33 mouse cellular contexts compared by ENCODE assay signal in the genomic region with DNA sequence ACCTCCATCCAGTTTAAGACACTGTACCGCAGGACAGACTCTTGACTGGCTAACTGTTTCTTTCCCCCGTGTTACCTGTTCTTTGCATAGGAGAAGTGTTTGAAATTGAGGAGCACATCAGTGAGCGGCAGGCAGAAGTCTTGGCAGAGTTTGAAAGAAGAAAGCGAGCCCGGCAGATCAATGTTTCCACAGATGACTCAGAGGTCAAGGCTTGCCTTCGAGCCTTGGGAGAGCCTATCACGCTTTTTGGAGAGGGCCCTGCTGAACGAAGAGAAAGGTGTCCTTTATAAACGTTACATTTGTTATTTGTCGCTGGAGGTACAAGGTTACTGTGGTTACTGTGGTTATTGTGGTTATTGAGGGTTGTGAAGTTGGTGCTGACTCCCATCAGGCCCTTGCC. TPM values are rescaled to one million over a fixed set of nuclear protein-coding genes. Genes with fewer than 3 reads are reported as not detected.
A peak's percentile ranks its signal among the peaks of the same experiment; 100 is the strongest.
DNase-seq lines count a peak whose midpoint lies in the region; ATAC-seq lines count a peak whose summit lies in the region.
"Had no signal": no experiment of that assay in that cellular context is flagged by ENCODE, and none has a peak within 500 bp of the region (broad histone marks: within the 10 kb centered on the region; RNA-seq: fewer than 3 reads in every experiment).

No protein-coding gene starts in this region.

- H3K27me3 ChIP-seq in kidney, embryonic 14.5 days (ENCODE audit: control insufficient read depth, insufficient read depth, low read length) = no peaks in the 10 kb centered on the region
- no peaks in the 10 kb centered on the region for H3K27me3 ChIP-seq in kidney, embryonic 15.5 days
- H3K27me3 ChIP-seq: embryonic facial prominence, embryonic 13.5 days; forebrain, embryonic 12.5 days; forebrain, embryonic 15.5 days; heart, embryonic 13.5 days had no signal

- WGBS in kidney, embryonic 14.5 days = 97% methylated on average over 10 of the region's 10 CpGs
- 94% methylated on average over 10 of the region's 10 CpGs for WGBS in kidney, embryonic 15.5 days

- ATAC-seq in kidney, embryonic 14.5 days (ENCODE audit: low FRiP score, low TSS enrichment) = no peak
- ATAC-seq in kidney, embryonic 15.5 days (replicated peaks; ENCODE audit: low FRiP score) = no peak
- ATAC-seq: activated CD4-positive, CD25-positive, alpha-beta regulatory T cell, adult 4 months; CD4-positive, CD25-positive, alpha-beta regulatory T cell, adult 4 months; forebrain, embryonic 15.5 days; hindbrain, postnatal 0 days; inflammation-experienced regulatory T-cells, adult 6 months; intestine, embryonic 16.5 days had no signal

- peaks cover 56% of the 10 kb centered on the region for H3K36me3 ChIP-seq in kidney, embryonic 14.5 days (ENCODE audit: control insufficient read depth, insufficient read depth, low read length)
- H3K36me3 ChIP-seq in kidney, embryonic 15.5 days = peaks cover 63% of the 10 kb centered on the region

- DNase-seq in 416B (ENCODE audit: low read depth) = peak; percentile 25
- peak; percentile 86 for DNase-seq in adrenal gland, adult 2 months
- peak; percentile 62 for DNase-seq in adrenal gland, postnatal 14 days
- DNase-seq in right cerebral cortex, postnatal 25 days = no peak
- no peak for DNase-seq in cerebellum, postnatal 25 days
- DNase-seq in gastrocnemius, postnatal 36 days = no peak
- DNase-seq: cerebellum, adult 11 months; cerebellum, adult 2 months; cerebellum, adult 9-11 months; cerebellum, postnatal 36 days; embryo, embryonic 11 days; gastrocnemius, postnatal 25 days; heart, adult 2 months; heart, postnatal 14 days; heart, postnatal 4 days had no signal

- intact Hi-C loops in gastrocnemius, postnatal 36 days (cut with DNase I) = loop anchor here (5.0 kb wide), 1 partner anchor 96 kb away; no protein-coding TSS in a partner anchor

- H3K4me2 ChIP-seq in kidney, embryonic 14.5 days (replicated peaks; ENCODE audit: low read depth, low read length) = no peak overlapping the region
- H3K4me2 ChIP-seq in kidney, embryonic 15.5 days = no peak overlapping the region
- H3K4me2 ChIP-seq: embryonic facial prominence, embryonic 13.5 days; forebrain, embryonic 12.5 days; forebrain, embryonic 15.5 days; heart, embryonic 13.5 days; hindbrain, embryonic 14.5 days had no signal

- 0 out of 2 replicates have a peak overlapping the region, but pooled peaks have one; percentile 7 for H3K9ac ChIP-seq in kidney, embryonic 14.5 days (ENCODE audit: low read depth, low read length)
- no peak overlapping the region for H3K9ac ChIP-seq in kidney, embryonic 15.5 days
- H3K9ac ChIP-seq: embryonic facial prominence, embryonic 13.5 days; forebrain, embryonic 12.5 days; forebrain, embryonic 15.5 days; heart, embryonic 13.5 days; hindbrain, embryonic 14.5 days had no signal

- peaks cover 14% of the 10 kb centered on the region for H3K4me1 ChIP-seq in kidney, embryonic 14.5 days (ENCODE audit: control insufficient read depth, insufficient read depth, low read length)
- peaks cover 18% of the 10 kb centered on the region for H3K4me1 ChIP-seq in kidney, embryonic 15.5 days

- no peak overlapping the region for H3K27ac ChIP-seq in kidney, embryonic 14.5 days (ENCODE audit: low read depth, low read length)
- no peak overlapping the region for H3K27ac ChIP-seq in kidney, embryonic 15.5 days
- H3K27ac ChIP-seq: embryonic facial prominence, embryonic 10.5 days; embryonic facial prominence, embryonic 13.5 days; forebrain, embryonic 12.5 days; forebrain, embryonic 15.5 days; heart, adult 2 months; heart, embryonic 10.5 days; heart, embryonic 13.5 days; hindbrain, embryonic 14.5 days; hindbrain, postnatal 0 days had no signal

- H3K4me3 ChIP-seq in kidney, embryonic 14.5 days (ENCODE audit: low read length) = no peak overlapping the region
- no peak overlapping the region for H3K4me3 ChIP-seq in kidney, embryonic 15.5 days (replicated peaks)
- H3K4me3 ChIP-seq: embryonic facial prominence, embryonic 10.5 days; embryonic facial prominence, embryonic 13.5 days; erythroblast, embryonic 14.5 days; forebrain, embryonic 12.5 days; forebrain, embryonic 15.5 days; heart, adult 2 months; heart, embryonic 10.5 days; heart, embryonic 13.5 days had no signal

- H3K9me3 ChIP-seq in kidney, embryonic 14.5 days (ENCODE audit: control insufficient read depth, low read length) = no peaks in the 10 kb centered on the region
- H3K9me3 ChIP-seq in kidney, embryonic 15.5 days (replicated peaks) = no peaks in the 10 kb centered on the region
- H3K9me3 ChIP-seq: embryonic facial prominence, embryonic 10.5 days; embryonic facial prominence, embryonic 13.5 days; forebrain, embryonic 12.5 days; forebrain, embryonic 15.5 days; heart, embryonic 10.5 days; heart, embryonic 13.5 days had no signal

RNA-seq across cellular contexts. Expression of a gene that starts 3.0 kb away (rescaled TPM):
- 20.2 and 32.8 TPM in 2 replicates for polyA plus RNA-seq in kidney, embryonic 14.5 days (2014; fragmentation: Nextera tagmentation; extraction: Ambion mirVana)
- polyA plus RNA-seq in kidney, embryonic 15.5 days (2015; fragmentation: Nextera tagmentation; extraction: Ambion mirVana) = 23.5 and 24.9 TPM in 2 replicates
- total RNA-seq in adrenal gland, adult 2 months (2021) = 10 to 100 TPM; 21.6 to 23.6 TPM
- 9.1 and 15.1 TPM in 2 replicates for polyA plus RNA-seq in adrenal gland, adult 2 months (2012; rRNA removed)
- 21.4 and 26.3 TPM in 2 replicates for total RNA-seq in adrenal gland, postnatal 14 days (2021)
- 10 to 100 TPM; 13.3 to 16.1 TPM for total RNA-seq in gastrocnemius, postnatal 36 days (2021)

RNA-seq across cellular contexts. Expression of a gene that starts 3.2 kb away (rescaled TPM):
- polyA plus RNA-seq in kidney, embryonic 14.5 days (2014; fragmentation: Nextera tagmentation; extraction: Ambion mirVana) = 183 and 253 TPM in 2 replicates
- 161 and 178 TPM in 2 replicates for polyA plus RNA-seq in kidney, embryonic 15.5 days (2015; fragmentation: Nextera tagmentation; extraction: Ambion mirVana)
- 10 to 100 TPM; 62.0 to 67.5 TPM for total RNA-seq in adrenal gland, adult 2 months (2021)
- 7.9 and 12.5 TPM in 2 replicates for polyA plus RNA-seq in adrenal gland, adult 2 months (2012; rRNA removed)
- total RNA-seq in adrenal gland, postnatal 14 days (2021) = 67.1 and 70.0 TPM in 2 replicates
- 10 to 100 TPM; 40.2 to 45.3 TPM for total RNA-seq in gastrocnemius, postnatal 36 days (2021)

RNA-seq across cellular contexts. Expression of a gene that starts 23.4 kb away (rescaled TPM):
- 0.24 TPM in 1 of 2 replicates, not detected in the other for polyA plus RNA-seq in kidney, embryonic 14.5 days (2014; fragmentation: Nextera tagmentation; extraction: Ambion mirVana)
- 0.29 and 0.35 TPM in 2 replicates for polyA plus RNA-seq in kidney, embryonic 15.5 days (2015; fragmentation: Nextera tagmentation; extraction: Ambion mirVana)
- 1 to 10 TPM in 1 of 2 experiments, not detected in 1; 1.1 TPM for total RNA-seq in adrenal gland, adult 2 months (2021)
- 0.28 and 3.3 TPM in 2 replicates for polyA plus RNA-seq in adrenal gland, adult 2 months (2012; rRNA removed)
- total RNA-seq in adrenal gland, postnatal 14 days (2021) = not detected in 2 replicates
- total RNA-seq in gastrocnemius, postnatal 36 days (2021) = not detected
- total RNA-seq: gastrocnemius, adult 8-10 months; gastrocnemius, postnatal 25 days; granulocyte monocyte progenitor cell, adult 5-6 weeks; heart, adult 2 months; heart, postnatal 14 days; heart, postnatal 4 days had no signal
- polyA plus RNA-seq: embryonic facial prominence, embryonic 10.5 days; embryonic facial prominence, embryonic 13.5 days; erythroblast, embryonic 14.5 days; forebrain, embryonic 12.5 days; heart, adult 2 months; heart, embryonic 10.5 days; heart, embryonic 13.5 days; hindbrain, embryonic 11.5 days; hindbrain, embryonic 14.5 days; inflammation-experienced regulatory T-cells, adult 6 months; intestine, embryonic 16.5 days had no signal

RNA-seq across cellular contexts. Expression of a gene that starts 51.1 kb away (rescaled TPM):
- 23.9 and 42.1 TPM in 2 replicates for polyA plus RNA-seq in kidney, embryonic 14.5 days (2014; fragmentation: Nextera tagmentation; extraction: Ambion mirVana)
- polyA plus RNA-seq in kidney, embryonic 15.5 days (2015; fragmentation: Nextera tagmentation; extraction: Ambion mirVana) = 50.9 and 53.9 TPM in 2 replicates
- 10 to 100 TPM; 50.1 to 50.7 TPM for total RNA-seq in adrenal gland, adult 2 months (2021)
- polyA plus RNA-seq in adrenal gland, adult 2 months (2012; rRNA removed) = 11.6 and 12.3 TPM in 2 replicates
- 57.8 and 58.8 TPM in 2 replicates for total RNA-seq in adrenal gland, postnatal 14 days (2021)
- total RNA-seq in gastrocnemius, postnatal 36 days (2021) = 10 to 100 TPM; 10.2 to 10.3 TPM

RNA-seq across cellular contexts. Expression of a gene that starts 51.3 kb away (rescaled TPM):
- 17.8 and 25.2 TPM in 2 replicates for polyA plus RNA-seq in kidney, embryonic 14.5 days (2014; fragmentation: Nextera tagmentation; extraction: Ambion mirVana)
- 24.3 and 24.7 TPM in 2 replicates for polyA plus RNA-seq in kidney, embryonic 15.5 days (2015; fragmentation: Nextera tagmentation; extraction: Ambion mirVana)
- 10 to 100 TPM; 35.2 to 36.9 TPM for total RNA-seq in adrenal gland, adult 2 months (2021)
- 21.8 and 27.4 TPM in 2 replicates for polyA plus RNA-seq in adrenal gland, adult 2 months (2012; rRNA removed)
- 33.5 and 35.6 TPM in 2 replicates for total RNA-seq in adrenal gland, postnatal 14 days (2021)
- total RNA-seq in gastrocnemius, postnatal 36 days (2021) = 10 to 100 TPM; 11.4 to 11.6 TPM

Comparison
In these comparisons a context has a peak if more than half of its experiments do, and no peak if none do; other contexts are left out.
1. DNase-seq: peak in 416B (single experiment), adrenal gland, adult 2 months (single experiment) and adrenal gland, postnatal 14 days (single experiment); none in right cerebral cortex, postnatal 25 days (single experiment), cerebellum, postnatal 25 days (0 of 2) and gastrocnemius, postnatal 36 days (0 of 2).